Mouse (Mus musculus): ENCODE measurements around the gene Fn3krp.

Fn3krp gene

GRCm38 (mm10) chr11:121420830-121421552 lies at the start of gene Fn3krp:
Gene Fn3krp (plus strand): TSS chr11:121421401.
- DNase-seq: peak; percentile 100

- no peak for DNase-seq
These were observed 47.9 kb upstream of the Fn3krp start for GRCm38 (mm10) chr11:121373305-121373704.

GRCm38 (mm10) chr11:121378644-121379043 lies 42.6 kb upstream of the Fn3krp start:
- DNase-seq: no peak

- no peak for DNase-seq
These were observed 40.9 kb upstream of the Fn3krp start for GRCm38 (mm10) chr11:121380294-121380693.

DNA sequence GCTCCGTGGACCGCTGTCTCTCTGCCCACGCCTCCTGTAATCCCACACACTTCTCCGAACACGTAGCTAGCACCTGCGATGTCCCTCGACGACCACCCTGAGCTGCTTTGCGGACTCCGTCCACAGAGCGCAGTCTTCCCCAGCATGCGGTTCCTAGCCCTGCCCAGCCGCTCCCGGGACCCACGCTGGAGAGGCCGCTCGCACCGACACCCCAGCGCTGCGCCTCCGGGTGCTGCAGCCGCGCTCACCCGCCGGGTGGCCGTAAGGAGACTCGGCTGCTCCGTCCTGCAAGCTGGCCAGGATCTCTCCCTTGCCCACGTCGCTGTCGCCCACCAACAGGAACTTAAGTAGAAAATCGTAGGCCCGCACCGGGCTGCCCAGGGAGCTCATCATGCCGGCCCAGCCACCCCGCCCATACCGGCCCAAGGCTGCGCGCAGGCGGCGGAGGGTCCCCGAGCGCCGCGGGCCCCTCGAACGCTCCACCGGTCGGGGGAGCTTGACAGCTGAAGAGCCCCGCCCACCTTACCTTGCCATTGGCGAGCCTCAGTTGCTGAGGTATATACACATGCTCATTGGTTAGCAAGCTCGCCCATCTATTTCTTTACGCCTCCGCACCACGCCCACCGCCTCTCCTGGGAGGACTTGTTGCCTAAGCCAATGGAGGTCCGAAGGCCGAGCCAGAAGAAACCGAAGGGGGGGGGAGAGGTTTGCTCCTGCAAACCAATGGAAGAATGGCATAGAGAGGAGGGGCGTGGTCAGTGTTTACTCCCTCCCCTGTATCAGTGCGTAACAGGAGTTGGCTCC lies 33.2 kb upstream of the Fn3krp start, which contains the start of gene Rab40b:
TSS of gene Rab40b (minus strand) at position 502 of the 804 bp plus-strand sequence.
- peak; percentile 88 to 94 for DNase-seq

GRCm38 (mm10) chr11:121388554-121388945 lies 32.7 kb upstream of the Fn3krp start:
- no peak for DNase-seq

GRCm38 (mm10) chr11:121390793-121391192 lies 30.4 kb upstream of the Fn3krp start:
- DNase-seq: no peak

DNA sequence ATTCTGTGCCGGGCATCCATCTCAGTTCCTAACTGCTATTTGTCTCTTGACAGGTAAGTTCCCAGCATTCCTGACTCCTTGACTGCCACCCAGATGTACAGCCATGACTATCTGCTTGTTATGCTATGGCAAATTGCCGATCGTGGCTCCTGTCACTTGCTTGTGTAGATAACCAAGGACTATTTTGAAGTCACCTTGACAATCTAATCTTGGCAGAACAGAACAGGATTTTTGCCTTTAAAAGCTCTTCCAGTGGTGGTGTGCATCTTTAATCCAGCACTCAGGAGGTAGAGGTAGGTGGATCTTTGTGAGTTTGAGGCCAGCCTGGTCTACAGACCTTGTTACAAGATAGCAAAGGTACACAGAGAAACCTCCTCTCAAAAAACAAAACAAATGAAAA lies 28.8 kb upstream of the Fn3krp start:
- DNase-seq: no peak

- DNase-seq: no peak
These were observed 13.6 kb upstream of the Fn3krp start for GRCm38 (mm10) chr11:121407366-121408155.

DNA sequence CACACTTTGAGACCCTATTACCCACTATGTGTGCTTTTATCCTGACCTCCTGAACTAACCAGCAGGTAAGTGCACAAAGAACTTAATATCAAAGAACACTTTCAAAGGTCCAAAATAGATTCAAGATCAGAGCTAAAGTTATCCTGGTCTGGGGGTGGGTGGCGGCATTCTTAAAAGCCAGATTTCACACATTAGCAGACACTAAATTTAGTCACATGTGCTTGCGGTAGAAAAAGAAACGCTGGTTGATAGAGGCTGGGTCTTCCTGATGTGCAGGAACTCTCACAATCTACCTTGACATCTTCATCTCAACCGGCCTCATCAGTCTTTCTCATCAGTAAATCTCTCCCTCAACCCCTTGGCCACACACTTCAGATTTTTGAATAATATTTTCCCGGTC lies 6.4 kb upstream of the Fn3krp start:
- DNase-seq: no peak

DNA sequence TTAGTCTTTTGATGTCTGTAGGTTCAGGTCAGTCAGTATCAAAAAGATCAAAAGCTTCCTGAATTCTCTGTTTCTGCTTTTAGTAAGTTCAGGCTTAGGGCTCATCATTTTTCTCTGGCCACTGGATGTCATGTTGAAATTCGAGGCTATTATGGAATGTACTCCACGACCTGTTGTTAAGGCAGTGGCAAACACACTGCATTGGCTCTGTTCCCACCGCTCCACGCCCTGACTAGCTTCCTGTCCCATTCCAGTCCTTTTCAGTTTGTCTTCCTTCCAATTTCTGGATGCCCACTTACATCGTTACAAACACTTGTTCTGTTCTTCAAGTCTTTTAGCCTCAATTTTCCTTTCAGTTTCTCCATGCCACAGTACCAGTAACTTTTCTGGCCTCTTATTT lies 5.8 kb upstream of the Fn3krp start:
- no peak for DNase-seq

DNA sequence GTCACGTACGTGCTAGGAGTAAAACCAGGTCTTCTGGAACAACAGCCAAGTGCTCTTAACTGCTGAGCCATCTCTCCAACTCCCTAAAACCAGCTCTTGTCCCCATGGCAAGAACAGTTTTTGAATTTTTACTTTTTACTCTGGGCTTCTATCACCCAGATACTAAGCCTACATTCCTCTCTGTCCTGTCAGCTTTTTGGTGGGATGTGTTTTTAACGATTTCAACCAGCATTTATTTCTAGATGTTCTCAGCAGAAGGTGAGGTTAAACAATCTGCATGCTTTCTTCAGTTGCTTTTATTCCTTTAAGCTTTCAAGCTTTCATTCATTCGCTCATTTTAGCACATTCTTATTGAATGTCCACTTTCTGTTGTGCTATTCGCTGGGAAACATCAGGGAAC lies 3.2 kb upstream of the Fn3krp start:
- no peak for DNase-seq

DNA sequence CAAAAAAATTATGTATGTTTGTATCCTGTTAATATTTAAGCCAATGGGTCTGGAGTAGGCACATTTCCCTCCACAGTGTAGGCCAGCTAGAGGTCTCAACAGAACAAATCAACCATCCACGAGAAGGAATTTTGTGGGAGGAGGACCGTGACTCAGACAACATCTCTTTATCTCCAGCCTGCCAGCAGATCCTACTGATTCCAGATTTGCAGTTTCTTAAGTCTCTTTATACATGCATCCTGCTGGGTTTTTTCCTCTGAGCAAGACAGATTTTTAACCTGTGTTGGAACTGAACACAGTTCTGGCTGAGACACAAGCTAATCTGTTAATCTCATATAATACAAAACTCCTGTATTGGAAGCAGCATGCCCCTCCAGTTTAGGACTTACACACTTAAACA lies 2.3 kb upstream of the Fn3krp start:
- no peak for DNase-seq

DNA sequence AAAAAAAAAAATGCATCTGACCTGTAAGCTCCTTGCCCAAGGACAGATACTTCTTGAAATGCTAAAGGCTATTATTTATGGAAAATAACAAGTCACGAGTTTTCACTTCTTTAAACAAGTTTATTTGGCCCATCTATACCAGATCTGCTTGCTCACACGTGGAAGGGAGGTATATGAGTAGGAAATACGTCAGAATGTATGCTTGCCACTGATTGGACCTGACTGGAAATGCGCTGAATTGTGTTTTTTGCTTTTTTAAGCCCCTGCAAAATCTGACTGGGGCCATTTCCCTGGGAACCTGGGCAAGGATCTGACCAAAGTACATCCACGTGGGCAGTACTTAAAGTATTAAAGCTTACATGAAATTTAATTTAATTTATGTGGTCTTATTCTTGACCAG lies 822 bp upstream of the Fn3krp start:
- no peak for DNase-seq

- DNase-seq: no peak
These were observed 462 bp downstream of the Fn3krp start for GRCm38 (mm10) chr11:121421553-121422173.

- no peak for DNase-seq
These were observed 12.2 kb downstream of the Fn3krp start for GRCm38 (mm10) chr11:121433397-121433796.

DNA sequence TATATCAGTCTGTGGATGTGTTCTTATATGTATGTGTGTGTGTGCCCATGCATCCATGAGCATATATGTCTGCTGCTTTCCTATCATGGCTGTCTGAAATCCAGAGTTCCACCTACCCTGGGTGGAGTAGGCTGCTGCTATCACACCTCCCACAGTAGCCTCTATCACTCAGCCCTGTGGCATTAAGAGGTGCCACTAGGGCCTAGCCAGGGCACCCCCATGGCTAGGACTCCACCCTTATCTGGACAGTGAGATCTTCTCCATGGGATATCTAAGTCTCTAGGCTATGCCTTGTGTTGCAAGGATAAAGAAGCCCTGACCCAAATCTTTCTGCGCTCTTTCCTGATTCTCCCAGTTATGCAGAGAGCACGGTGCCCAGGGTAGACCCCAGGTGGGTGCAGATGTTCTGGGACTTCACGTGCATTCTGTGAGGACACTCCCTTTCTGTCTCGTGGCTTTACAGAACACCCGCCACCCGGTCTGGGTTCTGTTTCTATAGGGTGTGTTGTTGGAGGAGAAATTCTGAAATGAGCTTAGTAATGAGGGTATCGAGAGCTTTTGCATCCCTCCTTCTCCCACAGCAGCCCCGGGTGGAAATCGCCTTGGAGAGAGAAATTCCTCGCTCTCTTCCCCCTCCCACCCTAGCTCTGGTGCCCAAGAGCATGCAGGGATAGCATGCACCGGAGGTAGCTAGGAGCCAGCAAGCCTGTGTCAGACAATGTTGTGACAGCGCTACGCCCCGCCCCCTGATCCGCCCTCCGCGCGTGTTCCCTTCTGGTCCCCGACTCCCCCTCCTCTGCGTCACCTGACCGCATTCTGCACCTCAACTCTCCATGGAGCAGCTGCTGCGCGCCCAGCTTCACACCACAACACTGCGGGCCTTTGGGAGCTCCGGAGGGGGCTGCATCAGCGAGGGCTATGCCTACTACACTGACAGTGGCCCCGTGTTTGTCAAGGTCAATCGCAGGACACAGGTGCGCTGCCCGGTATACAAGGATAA lies 13.3 kb downstream of the Fn3krp start, which contains the start of gene Fn3k:
TSS of gene Fn3k (plus strand) at position 758 of the 1,000 bp plus-strand sequence.
- peak; percentile 96 to 97 for DNase-seq

- DNase-seq: no peak
These were observed 16.0 kb downstream of the Fn3krp start for GRCm38 (mm10) chr11:121437236-121437635.

GRCm38 (mm10) chr11:121439686-121440292 lies 18.6 kb downstream of the Fn3krp start:
- no peak for DNase-seq

- DNase-seq: no peak
These were observed 20.5 kb downstream of the Fn3krp start for GRCm38 (mm10) chr11:121441653-121442052.

- peak; percentile 47 to 50 for DNase-seq
These were observed 20.9 kb downstream of the Fn3krp start for GRCm38 (mm10) chr11:121442076-121442475.
